Mouse (Mus musculus) olfactory bulb, adult 2 months (tissue): ENCODE data around the gene Atp13a5.

Experiments
- CTCF ChIP-seq: fragments of 200-500 bp; IDR thresholded peaks from 2 replicates; pipeline ENCODE4 v1.5.1; 2012; ENCODE audit warnings: low read depth, mild to moderate bottlenecking, low read length, moderate library complexity; ENCODE audit not compliant: insufficient read depth
- POLR2A ChIP-seq: fragments of 200-500 bp; IDR thresholded peaks from 2 replicates; pipeline ENCODE4 v1.6.1; 2012; ENCODE audit warnings: mild to moderate bottlenecking, low read depth, low read length, moderate library complexity; ENCODE audit not compliant: insufficient read depth

DNA sequence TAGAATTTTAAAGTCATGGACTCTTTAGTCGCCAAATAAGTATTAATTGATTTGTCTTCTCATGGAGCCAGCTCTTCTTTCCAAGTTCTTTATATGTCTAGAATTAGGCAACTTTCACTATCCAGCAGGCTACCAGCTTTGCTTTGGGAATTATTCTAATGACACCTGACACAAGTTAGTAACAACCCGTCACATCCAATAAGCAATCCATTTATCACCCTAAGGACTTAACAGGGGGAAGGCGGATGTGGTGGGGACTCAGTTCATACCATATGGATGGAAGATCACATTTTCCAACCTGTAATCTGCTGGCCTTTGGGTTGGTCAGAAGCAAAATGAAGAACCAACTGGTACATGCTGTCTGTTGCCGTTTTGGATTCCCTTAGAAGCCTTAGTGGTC lies 6.2 kb upstream of the Atp13a5 start:
- TF ChIP-seq CTCF = no peak
- TF ChIP-seq POLR2A = no peak
